In genomic region chr1:125508594-125509257, GRCm38 (mm10) we compare ENCODE assay signal across 10 mouse cellular contexts. TPM values are rescaled to one million over a fixed set of nuclear protein-coding genes. Genes with fewer than 3 reads are reported as not detected.
DNase-seq lines count a peak whose midpoint lies in the region; ATAC-seq lines count a peak whose summit lies in the region.
"Had no signal": no experiment of that assay in that cellular context is flagged by ENCODE, and none has a peak within 500 bp of the region (broad histone marks: within the 10 kb centered on the region; RNA-seq: fewer than 3 reads in every experiment).

No protein-coding gene starts in this region.

- peak; percentile 50 for ATAC-seq in midbrain, embryonic 11.5 days (ENCODE audit: low FRiP score)
- no peak for ATAC-seq in midbrain, embryonic 14.5 days (ENCODE audit: low FRiP score, low TSS enrichment)
- peak; percentile 53; the same call in 1 of the 2 replicates for ATAC-seq in stomach, embryonic 14.5 days (ENCODE audit: insufficient number of reproducible peaks, insufficient read depth, low FRiP score, low read depth)

- no peaks in the 10 kb centered on the region for H3K36me3 ChIP-seq in midbrain, embryonic 11.5 days (ENCODE audit: control insufficient read depth, insufficient read depth, low read length)
- H3K36me3 ChIP-seq in midbrain, embryonic 14.5 days (ENCODE audit: control insufficient read depth, insufficient read depth, low read length), result no peaks in the 10 kb centered on the region
- no peaks in the 10 kb centered on the region for H3K36me3 ChIP-seq in stomach, embryonic 14.5 days (ENCODE audit: control insufficient read depth, insufficient read depth, low read length)

- H3K9me3 ChIP-seq in midbrain, embryonic 11.5 days (ENCODE audit: control insufficient read depth, low read length), result no peaks in the 10 kb centered on the region
- H3K9me3 ChIP-seq in midbrain, embryonic 14.5 days (ENCODE audit: control insufficient read depth, low read length), result no peaks in the 10 kb centered on the region
- H3K9me3 ChIP-seq in stomach, embryonic 14.5 days (ENCODE audit: control insufficient read depth, low read depth, low read length), result no peaks in the 10 kb centered on the region

- no peak overlapping the region for H3K4me3 ChIP-seq in midbrain, embryonic 11.5 days (ENCODE audit: low read depth, low read length)
- H3K4me3 ChIP-seq in midbrain, embryonic 14.5 days (replicated peaks; ENCODE audit: low read depth, low read length), result no peak overlapping the region
- H3K4me3 ChIP-seq in stomach, embryonic 14.5 days (ENCODE audit: low read depth, low read length), result no peak overlapping the region

- no peaks in the 10 kb centered on the region for H3K4me1 ChIP-seq in midbrain, embryonic 11.5 days (ENCODE audit: control insufficient read depth, insufficient read depth, low read length)
- H3K4me1 ChIP-seq in midbrain, embryonic 14.5 days (ENCODE audit: control insufficient read depth, insufficient read depth, low read length), result no peaks in the 10 kb centered on the region
- 0 out of 2 replicates have a peak, but pooled peaks cover 4% of the 10 kb centered on the region for H3K4me1 ChIP-seq in stomach, embryonic 14.5 days (ENCODE audit: control insufficient read depth, insufficient read depth, low read length)

- WGBS in midbrain, embryonic 11.5 days, result 67% methylated on average over 5 of the region's 5 CpGs
- 70% methylated on average over 5 of the region's 5 CpGs for WGBS in midbrain, embryonic 14.5 days
- 66% methylated on average over 5 of the region's 5 CpGs for WGBS in stomach, embryonic 14.5 days

- H3K27me3 ChIP-seq in midbrain, embryonic 11.5 days (ENCODE audit: control insufficient read depth, insufficient read depth, low read length), result no peaks in the 10 kb centered on the region
- no peaks in the 10 kb centered on the region for H3K27me3 ChIP-seq in midbrain, embryonic 14.5 days (ENCODE audit: control insufficient read depth, insufficient read depth, low read length)
- no peaks in the 10 kb centered on the region for H3K27me3 ChIP-seq in stomach, embryonic 14.5 days (ENCODE audit: control insufficient read depth, insufficient read depth, low read length)

- H3K4me2 ChIP-seq in midbrain, embryonic 11.5 days, result no peak overlapping the region
- H3K4me2 ChIP-seq in midbrain, embryonic 14.5 days (ENCODE audit: low read length), result no peak overlapping the region
- H3K4me2 ChIP-seq in stomach, embryonic 14.5 days (replicated peaks; ENCODE audit: low read depth, low read length), result no peak overlapping the region

- H3K9ac ChIP-seq in midbrain, embryonic 11.5 days (ENCODE audit: low read length), result no peak overlapping the region
- no peak overlapping the region for H3K9ac ChIP-seq in midbrain, embryonic 14.5 days (replicated peaks; ENCODE audit: low read length)
- no peak overlapping the region for H3K9ac ChIP-seq in stomach, embryonic 14.5 days (replicated peaks; ENCODE audit: low read depth, low read length)

- no peak for DNase-seq in midbrain, embryonic 11.5 days (ENCODE audit: low spot score, missing footprints)
- DNase-seq in midbrain, embryonic 14.5 days, result no peak
- peak; percentile 5 for DNase-seq in adrenal gland, postnatal 4 days (ENCODE audit: low spot score in 2 of 2)
- peak; percentile 27 for DNase-seq in heart, postnatal 4 days
- DNase-seq in right cerebral cortex, adult 18-20 months, result no peak
- DNase-seq in spleen, adult 18-20 months, result no peak
- no peak for DNase-seq in frontal cortex, adult 2 months (ENCODE audit: extremely low spot score in 1 of 2, low spot score in 1 of 2)
- DNase-seq: cerebellum, adult 9-10 months; kidney, adult 8-10 months had no signal

- no peak overlapping the region for H3K27ac ChIP-seq in midbrain, embryonic 11.5 days (ENCODE audit: low read depth, low read length)
- no peak overlapping the region for H3K27ac ChIP-seq in midbrain, embryonic 14.5 days (replicated peaks; ENCODE audit: low read depth, low read length)
- H3K27ac ChIP-seq in stomach, embryonic 14.5 days (ENCODE audit: low read length), result no peak overlapping the region

RNA-seq across cellular contexts. Expression of gene Slc35f5, which starts 51.7 kb away (rescaled TPM):
- polyA plus RNA-seq in midbrain, embryonic 11.5 days (2014; fragmentation: Nextera tagmentation; extraction: Ambion mirVana), result 23.0 and 29.8 TPM in 2 replicates
- 29.4 and 32.5 TPM in 2 replicates for polyA plus RNA-seq in midbrain, embryonic 14.5 days (2014; fragmentation: Nextera tagmentation; extraction: Ambion mirVana)
- total RNA-seq in adrenal gland, postnatal 4 days (2021), result 10 to 100 TPM; 41.6 to 45.2 TPM
- 10 to 100 TPM; 79.2 to 82.8 TPM for total RNA-seq in heart, postnatal 4 days (2021)
- 61.8 and 62.5 TPM in 2 replicates for polyA plus RNA-seq in stomach, embryonic 14.5 days (2014; fragmentation: Nextera tagmentation; extraction: Ambion mirVana)
- 18.8 and 23.2 TPM in 2 replicates for polyA plus RNA-seq in frontal cortex, adult 2 months (2012; rRNA removed)

Comparison
In these comparisons a context has a peak if more than half of its experiments do, and no peak if none do; other contexts are left out.
1. DNase-seq: peak in adrenal gland, postnatal 4 days (2 of 2) and heart, postnatal 4 days (single experiment); none in midbrain, embryonic 11.5 days (single experiment), midbrain, embryonic 14.5 days (single experiment), right cerebral cortex, adult 18-20 months (single experiment), spleen, adult 18-20 months (0 of 2) and frontal cortex, adult 2 months (0 of 2).